Mouse (Mus musculus) intestine, embryonic 16.5 days (tissue): ENCODE data around the gene Sh3bp5. TPM values are rescaled to one million over a fixed set of nuclear protein-coding genes. Genes with fewer than 3 reads are reported as not detected.

Source experiments
- ATAC-seq: fragments of 200-750 bp; cut with Nextera tagmentation; 2 replicates; pipeline ENCODE4 v1.8.0; 2017; ENCODE audit warnings: moderate TSS enrichment, moderate library complexity
- H3K27ac ChIP-seq: fragments of 300-500 bp; sonication (generic); 2 replicates; pipeline ENCODE4 v1.5.1; 2014; ENCODE audit warnings: mild to moderate bottlenecking, low read length
- H3K27me3 ChIP-seq: fragments of 300-500 bp; sonication (generic); replicated peaks from 2 replicates; pipeline ENCODE4 v1.6.1; 2014; ENCODE audit warnings: low read length, control low read depth, mixed read lengths; ENCODE audit not compliant: control insufficient read depth, insufficient read depth
- H3K36me3 ChIP-seq: fragments of 300-500 bp; sonication (generic); 2 replicates; pipeline ENCODE4 v1.6.1; 2014; ENCODE audit warnings: low read length, control low read depth; ENCODE audit not compliant: control insufficient read depth, insufficient read depth
- H3K4me1 ChIP-seq: fragments of 300-500 bp; sonication (generic); 2 replicates; pipeline ENCODE4 v1.6.1; 2014; ENCODE audit warnings: low read length, control low read depth, mixed read lengths; ENCODE audit not compliant: control insufficient read depth, insufficient read depth
- H3K4me2 ChIP-seq: fragments of 300-500 bp; sonication (generic); 2 replicates; pipeline ENCODE4 v1.6.1; 2014; ENCODE audit warnings: low read depth, low read length, control low read depth
- H3K4me3 ChIP-seq: fragments of 300-500 bp; sonication (generic); 2 replicates; pipeline ENCODE4 v1.5.1; 2014; ENCODE audit warnings: mild to moderate bottlenecking, low read length
- H3K9ac ChIP-seq: fragments of 300-500 bp; sonication (generic); 2 replicates; pipeline ENCODE4 v1.6.1; 2014; ENCODE audit warnings: low read depth, low read length
- H3K9me3 ChIP-seq: fragments of 300-500 bp; sonication (generic); 2 replicates; pipeline ENCODE4 v1.6.1; 2016; ENCODE audit warnings: low read length, control low read depth; ENCODE audit not compliant: control insufficient read depth
- WGBS: fragments of 180-500 bp; shearing (Covaris S2); extraction: QIAGEN DNeasy Blood & Tissue Kit; methylation state at CpG from one replicate; pipeline ENCODE4 v1.1.7; 2014; 5-methylcytosine and 5-hydroxymethylcytosine counted together
- polyA plus RNA-seq: library from polyadenylated mRNA; unstranded; fragments of >200 nt; fragmentation: Nextera tagmentation; extraction: Ambion mirVana; gene quantifications from 2 replicates; pipeline ENCODE4 v1.2.1, GENCODE M21; 2015

Gene Sh3bp5
- polyA plus RNA-seq, 1 experiment from 2014 or later = 17.2 TPM

- WGBS = 86% methylated on average over 11 of the region's 11 CpGs
- H3K27ac ChIP-seq = no peak overlapping the region
- no peak overlapping the region for H3K4me3 ChIP-seq
- H3K4me1 ChIP-seq = peaks cover 17% of the 10 kb centered on the region
- no peaks in the 10 kb centered on the region for H3K27me3 ChIP-seq
- no peaks in the 10 kb centered on the region for H3K9me3 ChIP-seq
- H3K9ac ChIP-seq = no peak overlapping the region
- H3K36me3 ChIP-seq = no peaks in the 10 kb centered on the region
- ATAC-seq = no peak
- no peak overlapping the region for H3K4me2 ChIP-seq
Observed at GRCm38 (mm10) chr14:31383470-31384050, 52.3 kb downstream of the Sh3bp5 start.

GRCm38 (mm10) chr14:31382276-31382675, 53.6 kb downstream of the Sh3bp5 start:
- H3K36me3 ChIP-seq = 0 out of 2 replicates have a peak, but pooled peaks cover 2% of the 10 kb centered on the region
- H3K9me3 ChIP-seq = no peaks in the 10 kb centered on the region
- H3K9ac ChIP-seq = no peak overlapping the region
- ATAC-seq = no peak
- H3K27me3 ChIP-seq = no peaks in the 10 kb centered on the region
- no peak overlapping the region for H3K27ac ChIP-seq
- H3K4me3 ChIP-seq = no peak overlapping the region
- no peak overlapping the region for H3K4me2 ChIP-seq
- WGBS = 86% methylated on average over 8 of the region's 8 CpGs
- H3K4me1 ChIP-seq = peaks cover 14% of the 10 kb centered on the region

GRCm38 (mm10) chr14:31376331-31376730, 59.5 kb downstream of the Sh3bp5 start:
- 80% methylated on average over 3 of the region's 3 CpGs for WGBS
- H3K36me3 ChIP-seq = 0 out of 2 replicates have a peak, but pooled peaks cover 11% of the 10 kb centered on the region
- no peak overlapping the region for H3K4me2 ChIP-seq
- H3K9ac ChIP-seq = no peak overlapping the region
- no peak overlapping the region for H3K27ac ChIP-seq
- ATAC-seq = no peak
- H3K27me3 ChIP-seq = no peaks in the 10 kb centered on the region
- no peak overlapping the region for H3K4me3 ChIP-seq
- H3K4me1 ChIP-seq = no peaks in the 10 kb centered on the region
- H3K9me3 ChIP-seq = no peaks in the 10 kb centered on the region

GRCm38 (mm10) chr14:31374390-31374789, 61.5 kb downstream of the Sh3bp5 start:
- Histone ChIP-seq H3K27me3 (no peaks in the 10 kb centered on the region), H3K9me3 (no peaks in the 10 kb centered on the region), H3K4me1 (no peaks in the 10 kb centered on the region), H3K4me3 (no peak overlapping the region), H3K36me3 (peaks cover 14% of the 10 kb centered on the region; the same call in 1 of the 2 replicates), H3K9ac (no peak overlapping the region), H3K4me2 (no peak overlapping the region), H3K27ac (no peak overlapping the region)
- no peak for ATAC-seq
- WGBS = 94% methylated on average over 6 of the region's 6 CpGs

- 91% methylated on average over 3 of the region's 3 CpGs for WGBS
- Histone ChIP-seq H3K36me3 (peaks cover 14% of the 10 kb centered on the region), H3K4me3 (no peak overlapping the region), H3K4me1 (no peaks in the 10 kb centered on the region), H3K9me3 (no peaks in the 10 kb centered on the region), H3K27me3 (no peaks in the 10 kb centered on the region), H3K4me2 (no peak overlapping the region), H3K27ac (no peak overlapping the region), H3K9ac (no peak overlapping the region)
- ATAC-seq = no peak
Observed at GRCm38 (mm10) chr14:31369377-31369776, 66.5 kb downstream of the Sh3bp5 start.

- ATAC-seq = no peak
- H3K27ac ChIP-seq = no peak overlapping the region
- H3K9ac ChIP-seq = no peak overlapping the region
- H3K4me3 ChIP-seq = no peak overlapping the region
- no peaks in the 10 kb centered on the region; the same call in 1 of the 2 replicates for H3K9me3 ChIP-seq
- no peaks in the 10 kb centered on the region for H3K4me1 ChIP-seq
- H3K4me2 ChIP-seq = no peak overlapping the region
- H3K36me3 ChIP-seq = peaks cover 22% of the 10 kb centered on the region
- H3K27me3 ChIP-seq = no peaks in the 10 kb centered on the region
- WGBS = 86% methylated on average over 7 of the region's 7 CpGs
Observed at GRCm38 (mm10) chr14:31367951-31368350, 67.9 kb downstream of the Sh3bp5 start.

- Histone ChIP-seq H3K27ac (no peak overlapping the region), H3K4me1 (no peaks in the 10 kb centered on the region), H3K4me3 (no peak overlapping the region), H3K27me3 (no peaks in the 10 kb centered on the region), H3K4me2 (no peak overlapping the region), H3K36me3 (peaks cover 21% of the 10 kb centered on the region), H3K9me3 (no peaks in the 10 kb centered on the region; the same call in 1 of the 2 replicates), H3K9ac (no peak overlapping the region)
- no peak for ATAC-seq
Observed at GRCm38 (mm10) chr14:31365350-31365749, 70.5 kb downstream of the Sh3bp5 start.

- H3K4me1 ChIP-seq = no peaks in the 10 kb centered on the region
- no peaks in the 10 kb centered on the region; the same call in 1 of the 2 replicates for H3K9me3 ChIP-seq
- no peak overlapping the region for H3K4me2 ChIP-seq
- H3K27me3 ChIP-seq = no peaks in the 10 kb centered on the region
- no peak overlapping the region for H3K27ac ChIP-seq
- H3K9ac ChIP-seq = no peak overlapping the region
- WGBS = 94% methylated on average over 4 of the region's 4 CpGs
- peaks cover 21% of the 10 kb centered on the region for H3K36me3 ChIP-seq
- no peak overlapping the region for H3K4me3 ChIP-seq
- ATAC-seq = no peak
Observed at GRCm38 (mm10) chr14:31364589-31364988, 71.3 kb downstream of the Sh3bp5 start.

- no peaks in the 10 kb centered on the region for H3K4me1 ChIP-seq
- H3K36me3 ChIP-seq = peaks cover 21% of the 10 kb centered on the region
- no peak overlapping the region for H3K4me3 ChIP-seq
- no peaks in the 10 kb centered on the region; the same call in 1 of the 2 replicates for H3K9me3 ChIP-seq
- no peak overlapping the region for H3K27ac ChIP-seq
- WGBS = 89% methylated on average over 2 of the region's 2 CpGs
- no peaks in the 10 kb centered on the region for H3K27me3 ChIP-seq
- ATAC-seq = no peak
- no peak overlapping the region for H3K9ac ChIP-seq
- no peak overlapping the region for H3K4me2 ChIP-seq
Observed at GRCm38 (mm10) chr14:31362236-31362635, 73.6 kb downstream of the Sh3bp5 start.

- no peaks in the 10 kb centered on the region; the same call in 1 of the 2 replicates for H3K36me3 ChIP-seq
- H3K4me2 ChIP-seq = no peak overlapping the region
- H3K9me3 ChIP-seq = no peaks in the 10 kb centered on the region
- ATAC-seq = no peak
- no peak overlapping the region for H3K4me3 ChIP-seq
- H3K27ac ChIP-seq = no peak overlapping the region
- H3K9ac ChIP-seq = no peak overlapping the region
- H3K4me1 ChIP-seq = no peaks in the 10 kb centered on the region
- H3K27me3 ChIP-seq = no peaks in the 10 kb centered on the region
- WGBS = 92% methylated on average over 1 of the region's 1 CpGs
Observed at GRCm38 (mm10) chr14:31345367-31345766, 90.5 kb downstream of the Sh3bp5 start.
